In the genomic region with DNA sequence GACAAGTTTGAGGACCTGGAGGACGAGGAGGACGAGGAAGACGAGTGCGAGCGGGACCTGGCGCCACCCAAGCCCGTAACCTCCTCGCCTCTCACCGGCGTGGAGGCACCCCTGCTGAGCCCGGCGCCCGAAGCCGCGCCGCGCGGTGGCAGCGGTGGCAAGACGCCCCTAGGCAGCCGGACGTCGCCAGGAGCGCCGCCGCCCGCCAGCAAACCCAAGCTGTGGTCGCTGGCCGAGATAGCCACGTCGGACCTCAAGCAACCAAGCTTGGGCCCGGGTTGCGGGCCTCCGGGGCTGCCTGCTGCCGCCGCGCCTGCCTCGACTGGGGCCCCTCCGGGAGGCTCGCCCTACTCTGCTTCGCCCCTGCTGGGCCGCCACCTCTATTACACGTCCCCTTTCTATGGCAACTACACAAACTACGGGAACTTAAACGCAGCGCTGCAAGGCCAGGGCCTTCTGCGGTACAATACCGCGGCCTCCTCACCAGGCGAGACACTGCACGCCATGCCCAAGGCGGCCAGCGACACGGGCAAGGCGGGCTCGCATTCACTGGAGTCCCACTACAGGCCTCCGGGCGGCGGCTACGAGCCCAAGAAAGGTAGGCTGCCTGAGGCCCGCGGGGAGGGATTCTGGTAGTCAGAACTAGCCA, we compare ENCODE assay signal across 8 mouse cellular contexts. TPM values are rescaled to one million over a fixed set of nuclear protein-coding genes. Genes with fewer than 3 reads are reported as not detected.
DNase-seq lines count a peak whose midpoint lies in the region; ATAC-seq and TF ChIP-seq lines count a peak whose summit lies in the region.
"Had no signal": no experiment of that assay in that cellular context is flagged by ENCODE, and none has a peak within 500 bp of the region (broad histone marks: within the 10 kb centered on the region; RNA-seq: fewer than 3 reads in every experiment).

No protein-coding gene starts in this region.

- WGBS in heart, embryonic 12.5 days: 2% methylated on average over 61 of the region's 62 CpGs
- 1% methylated on average over 62 of the region's 62 CpGs for WGBS in limb, embryonic 13.5 days

- H3K79me3 ChIP-seq in C2C12 (ENCODE audit: low read depth): peaks cover 2% of the 10 kb centered on the region

- peaks cover 26% of the 10 kb centered on the region for H3K4me1 ChIP-seq in heart, embryonic 12.5 days (replicated peaks)
- H3K4me1 ChIP-seq in limb, embryonic 13.5 days: peaks cover 40% of the 10 kb centered on the region

- no peaks in the 10 kb centered on the region for H3K27me3 ChIP-seq in C2C12 (ENCODE audit: control insufficient read depth, insufficient read depth, insufficient read length)
- H3K27me3 ChIP-seq in heart, embryonic 12.5 days (replicated peaks): peaks cover 82% of the 10 kb centered on the region
- peaks cover 96% of the 10 kb centered on the region for H3K27me3 ChIP-seq in limb, embryonic 13.5 days

- H3ac ChIP-seq in C2C12 (ENCODE audit: control insufficient read depth, insufficient read length, low read depth): peak overlapping the region; percentile 74

- peaks cover 17% of the 10 kb centered on the region for H3K79me2 ChIP-seq in C2C12 (ENCODE audit: control insufficient read depth, insufficient read depth)

- no peaks in the 10 kb centered on the region for H3K36me3 ChIP-seq in C2C12 (ENCODE audit: control insufficient read depth, insufficient read depth)
- no peaks in the 10 kb centered on the region for H3K36me3 ChIP-seq in heart, embryonic 12.5 days
- H3K36me3 ChIP-seq in limb, embryonic 13.5 days: no peaks in the 10 kb centered on the region

- H3K9ac ChIP-seq in heart, embryonic 12.5 days: peak overlapping the region; percentile 57
- peak overlapping the region; percentile 59 for H3K9ac ChIP-seq in limb, embryonic 13.5 days

- no peak overlapping the region for H3K4me3 ChIP-seq in C2C12 (ENCODE audit: insufficient read depth, poor library complexity, severe bottlenecking)
- peak overlapping the region; percentile 62 for H3K4me3 ChIP-seq in heart, embryonic 12.5 days
- peak overlapping the region; percentile 63 for H3K4me3 ChIP-seq in limb, embryonic 13.5 days
- H3K4me3 ChIP-seq: erythroblast, embryonic 14.5 days had no signal

- DNase-seq in ES-CJ7 (ENCODE audit: low read depth, low spot score): peak; percentile 41
- no peak for DNase-seq in spleen, adult 12 weeks (ENCODE audit: low spot score)
- no peak for DNase-seq in ovary, postnatal 36 days (ENCODE audit: low spot score)
- DNase-seq in urinary bladder, postnatal 10 days (ENCODE audit: low spot score): no peak

- H3K9me3 ChIP-seq in heart, embryonic 12.5 days (replicated peaks): no peaks in the 10 kb centered on the region
- H3K9me3 ChIP-seq in limb, embryonic 13.5 days: no peaks in the 10 kb centered on the region

- H3K4me2 ChIP-seq in heart, embryonic 12.5 days: peak overlapping the region; percentile 77
- peak overlapping the region; percentile 88 for H3K4me2 ChIP-seq in limb, embryonic 13.5 days (replicated peaks)

- no peak for ATAC-seq in heart, embryonic 12.5 days (ENCODE audit: insufficient number of reproducible peaks, low FRiP score)
- ATAC-seq in limb, embryonic 13.5 days (ENCODE audit: low FRiP score, low read depth): no peak

- no peak for TF ChIP-seq CTCF in C2C12 (IDR thresholded peaks at IDR 0.05; ENCODE audit: control insufficient read depth, insufficient read depth, insufficient read length)

- H3K27ac ChIP-seq in heart, embryonic 12.5 days (ENCODE audit: poor library complexity, severe bottlenecking): no peak overlapping the region
- no peak overlapping the region for H3K27ac ChIP-seq in limb, embryonic 13.5 days

TF ChIP-seq in C2C12, 6 proteins besides CTCF, POLR2A, EP300 and RAD21:
- TF ChIP-seq CEBPB (IDR thresholded peaks at IDR 0.05; ENCODE audit: low read depth): no peak
- no peak for TF ChIP-seq FOSL1 (IDR thresholded peaks at IDR 0.05; ENCODE audit: insufficient read depth, low read length, poor library complexity, severe bottlenecking)
- no peak for TF ChIP-seq USF1 (IDR thresholded peaks at IDR 0.05; ENCODE audit: low read depth)
- TF ChIP-seq MYOD1 (IDR thresholded peaks at IDR 0.05; ENCODE audit: control insufficient read depth, insufficient read length, low read depth): no peak
- TF ChIP-seq MYOG (IDR thresholded peaks at IDR 0.05; ENCODE audit: control insufficient read depth, extremely low read depth, insufficient read length): no peak
- TF ChIP-seq MAX (IDR thresholded peaks at IDR 0.05): no peak
TF ChIP-seq in C2C12: peak in this region for 0.

RNA-seq across cellular contexts. Expression of a gene that starts 2.9 kb away (rescaled TPM):
- polyA plus RNA-seq in C2C12 (2012; fragmentation: generic; extraction: Trizol): 7.7 TPM
- 15.3 and 15.5 TPM in 2 replicates for polyA plus RNA-seq in heart, embryonic 12.5 days (2016; fragmentation: Nextera tagmentation; extraction: Ambion mirVana)
- polyA plus RNA-seq in limb, embryonic 13.5 days (2015; fragmentation: Nextera tagmentation; extraction: Ambion mirVana): 14.1 and 14.4 TPM in 2 replicates
- polyA plus RNA-seq: erythroblast, embryonic 14.5 days had no signal
